Mouse (Mus musculus) embryonic facial prominence, embryonic 11.5 days (tissue): ENCODE measurements around the gene Wdr27. TPM values are rescaled to one million over a fixed set of nuclear protein-coding genes. Genes with fewer than 3 reads are reported as not detected.
"Not testable (repeated sequence)": the region's sequence is repeated elsewhere in the genome, so short reads cannot be mapped to it uniquely, and the experiment has no call there.

Experiments
- ATAC-seq: fragments of 200-750 bp; cut with Nextera tagmentation; replicated peaks from 2 replicates; pipeline ENCODE4 v1.8.0; 2017; ENCODE audit warnings: low read depth; ENCODE audit not compliant: insufficient number of reproducible peaks, low FRiP score, low TSS enrichment
- DNase-seq: peaks from one replicate; pipeline ENCODE4 v3.0.0-alpha.2; 2015; ENCODE audit warnings: low spot score
- H3K27ac ChIP-seq: fragments of 300-500 bp; sonication (generic); replicated peaks from 2 replicates; pipeline ENCODE4 v1.5.1; 2014; ENCODE audit warnings: mild to moderate bottlenecking, low read depth, low read length, control low read depth
- H3K27me3 ChIP-seq: fragments of 300-500 bp; sonication (generic); 2 replicates; pipeline ENCODE4 v1.6.1; 2014; ENCODE audit warnings: mild to moderate bottlenecking, low read length, moderate library complexity, mixed read lengths; ENCODE audit not compliant: control insufficient read depth, insufficient read depth
- H3K36me3 ChIP-seq: fragments of 300-500 bp; sonication (generic); replicated peaks from 2 replicates; pipeline ENCODE4 v1.6.1; 2014; ENCODE audit warnings: low read depth, mild to moderate bottlenecking, low read length, moderate library complexity, mixed read lengths; ENCODE audit not compliant: control insufficient read depth, insufficient read depth
- H3K4me1 ChIP-seq: fragments of 300-500 bp; sonication (generic); 2 replicates; pipeline ENCODE4 v1.6.1; 2014; ENCODE audit warnings: low read length, mixed read lengths; ENCODE audit not compliant: control insufficient read depth, insufficient read depth
- H3K4me2 ChIP-seq: fragments of 300-500 bp; sonication (generic); 2 replicates; pipeline ENCODE4 v1.6.1; 2014; ENCODE audit warnings: low read depth, mild to moderate bottlenecking, control low read depth, low read length, moderate library complexity
- H3K4me3 ChIP-seq: fragments of 300-500 bp; sonication (generic); 2 replicates; pipeline ENCODE4 v1.5.1; 2014; ENCODE audit warnings: low read depth, low read length, control low read depth
- H3K9ac ChIP-seq: fragments of 300-500 bp; sonication (generic); replicated peaks from 2 replicates; pipeline ENCODE4 v1.6.1; 2014; ENCODE audit warnings: mild to moderate bottlenecking, control low read depth, low read length
- H3K9me3 ChIP-seq: fragments of 300-500 bp; sonication (generic); replicated peaks from 2 replicates; pipeline ENCODE4 v1.6.1; 2016; ENCODE audit warnings: mild to moderate bottlenecking, low read length, inconsistent platforms, mixed read lengths; ENCODE audit not compliant: control insufficient read depth
- WGBS: fragments of 180-500 bp; shearing (Covaris S2); extraction: QIAGEN DNeasy Blood & Tissue Kit; methylation state at CpG from one replicate; pipeline ENCODE4 v1.1.7; 2014; 5-methylcytosine and 5-hydroxymethylcytosine counted together
- polyA plus RNA-seq: library from polyadenylated mRNA; unstranded; fragments of >200 nt; fragmentation: Nextera tagmentation; extraction: Ambion mirVana; gene quantifications from 2 replicates; pipeline ENCODE4 v1.2.1, GENCODE M21; 2014

Gene Wdr27
- polyA plus RNA-seq, 1 experiment from 2014 or later = 4.6 TPM

DNA sequence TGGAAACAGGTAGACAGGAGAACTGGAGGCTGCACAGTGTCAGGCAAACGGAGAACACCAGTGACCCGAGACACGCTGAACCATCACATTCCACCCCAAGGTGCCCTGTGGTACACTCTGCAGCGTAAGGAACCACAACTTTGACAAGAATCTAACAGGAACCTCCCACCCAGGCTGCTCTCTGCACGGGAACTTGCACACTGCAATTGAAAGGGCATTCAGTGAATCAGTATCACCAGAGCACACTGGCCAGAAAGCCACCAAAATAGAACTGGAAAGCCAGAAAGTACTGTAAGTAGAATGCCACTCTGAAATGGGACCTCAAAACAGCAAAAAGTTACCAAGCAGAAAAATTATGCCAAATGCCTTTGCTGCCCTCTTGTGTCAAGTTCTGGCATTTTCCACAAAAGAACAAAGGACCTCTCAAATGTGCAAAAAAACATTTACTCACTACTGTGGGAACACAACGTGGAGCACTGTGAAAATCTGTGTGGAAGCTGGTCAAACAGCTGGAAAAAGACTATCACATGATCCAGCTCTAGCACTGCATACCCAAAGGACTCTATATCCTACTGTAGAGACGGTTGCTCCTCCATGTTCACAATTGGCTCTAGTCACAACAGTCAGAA, 38.2 kb downstream of the Wdr27 start:
- Histone ChIP-seq H3K36me3 (no peaks in the 10 kb centered on the region), H3K4me3 (no peak overlapping the region), H3K9ac (peak overlapping the region; percentile 47), H3K27me3 (no peaks in the 10 kb centered on the region), H3K4me2 (no peak overlapping the region), H3K9me3 (no peaks in the 10 kb centered on the region), H3K27ac (no peak overlapping the region), H3K4me1 (no peaks in the 10 kb centered on the region)
- DNase-seq (peak; percentile 89), ATAC-seq (peak; percentile 48; the same call in 1 of the 2 replicates)
- WGBS = 55% methylated on average over 7 of the region's 7 CpGs

DNA sequence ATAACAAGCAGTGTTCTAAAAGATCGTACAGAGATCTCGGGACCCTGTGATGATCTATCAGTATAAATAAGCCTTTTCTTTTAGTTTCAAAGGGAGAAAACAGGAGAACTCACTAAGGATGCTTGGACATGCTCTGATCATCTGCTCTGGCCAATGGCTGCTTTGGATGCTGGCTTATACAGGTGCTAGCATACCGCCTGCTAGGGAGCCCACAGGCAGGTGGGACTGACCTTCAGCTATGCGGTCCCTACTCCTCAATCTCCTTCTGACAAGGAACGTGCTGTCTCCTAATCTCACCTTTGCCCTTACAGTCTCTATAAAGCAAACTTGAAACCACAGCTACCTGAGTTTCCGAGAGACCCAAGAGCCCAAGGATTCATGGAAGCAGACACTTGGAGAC, 38.8 kb downstream of the Wdr27 start:
- 82% methylated on average over 6 of the region's 6 CpGs for WGBS
- no peak for ATAC-seq

GRCm38 (mm10) chr17:14903212-14903611, 39.7 kb downstream of the Wdr27 start:
- no peaks in the 10 kb centered on the region for H3K27me3 ChIP-seq
- no peak overlapping the region for H3K4me3 ChIP-seq
- no peak overlapping the region for H3K4me2 ChIP-seq
- no peaks in the 10 kb centered on the region for H3K36me3 ChIP-seq
- DNase-seq (no peak), ATAC-seq (no peak)
- H3K27ac ChIP-seq = no peak overlapping the region
- no peak overlapping the region for H3K9ac ChIP-seq
- no peaks in the 10 kb centered on the region for H3K9me3 ChIP-seq
- H3K4me1 ChIP-seq = no peaks in the 10 kb centered on the region
- WGBS = 85% methylated on average over 3 of the region's 3 CpGs

More for the DNA sequence above, 38.8 kb downstream of the Wdr27 start:
- Histone ChIP-seq H3K4me1 (no peaks in the 10 kb centered on the region), H3K36me3 (no peaks in the 10 kb centered on the region), H3K4me3 (no peak overlapping the region), H3K9ac (no peak overlapping the region), H3K4me2 (no peak overlapping the region), H3K27ac (no peak overlapping the region), H3K27me3 (no peaks in the 10 kb centered on the region), H3K9me3 (no peaks in the 10 kb centered on the region)
- DNase-seq = no peak

DNA sequence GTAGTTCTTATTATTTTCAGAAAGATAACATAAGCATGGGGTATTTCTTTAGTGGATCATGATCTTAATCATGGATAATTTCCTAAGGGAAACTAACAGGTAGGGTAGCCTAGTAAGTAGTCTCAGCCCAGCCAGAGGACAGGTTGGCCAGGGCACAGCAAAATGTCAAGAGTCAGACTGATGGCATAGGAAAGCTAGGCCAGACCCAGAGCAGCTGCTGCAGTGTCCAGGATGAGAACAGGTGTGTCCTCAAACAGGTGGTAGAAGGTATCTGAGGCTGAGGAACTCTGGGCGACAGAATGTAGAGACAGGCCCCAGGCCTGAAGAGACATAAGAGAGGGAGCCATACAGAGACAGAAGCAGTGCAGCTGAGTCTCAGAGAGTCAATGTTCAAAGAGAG, 44.0 kb downstream of the Wdr27 start:
- ATAC-seq (no peak), DNase-seq (no peak)
- H3K4me1 ChIP-seq = no peaks in the 10 kb centered on the region
- WGBS = 73% methylated on average over 1 of the region's 1 CpGs
- H3K4me2 ChIP-seq = no peak overlapping the region
- H3K4me3 ChIP-seq = no peak overlapping the region
- no peak overlapping the region for H3K9ac ChIP-seq
- no peaks in the 10 kb centered on the region for H3K27me3 ChIP-seq
- H3K36me3 ChIP-seq = no peaks in the 10 kb centered on the region
- H3K27ac ChIP-seq = no peak overlapping the region
- H3K9me3 ChIP-seq = no peaks in the 10 kb centered on the region

- not testable (repeated sequence) for H3K36me3 ChIP-seq, H3K27ac ChIP-seq, H3K9me3 ChIP-seq, H3K4me3 ChIP-seq, DNase-seq, H3K9ac ChIP-seq, ATAC-seq, H3K4me1 ChIP-seq, H3K27me3 ChIP-seq, H3K4me2 ChIP-seq
Measured at GRCm38 (mm10) chr17:14895058-14895457, 47.9 kb downstream of the Wdr27 start.

- Histone ChIP-seq H3K9me3 (no peaks in the 10 kb centered on the region), H3K36me3 (no peaks in the 10 kb centered on the region), H3K9ac (no peak overlapping the region), H3K4me2 (no peak overlapping the region), H3K27ac (no peak overlapping the region), H3K4me1 (no peaks in the 10 kb centered on the region), H3K4me3 (no peak overlapping the region), H3K27me3 (no peaks in the 10 kb centered on the region)
- ATAC-seq = no peak
- DNase-seq = no peak
- 67% methylated on average over 2 of the region's 2 CpGs for WGBS
Measured at GRCm38 (mm10) chr17:14886933-14887332, 56.0 kb downstream of the Wdr27 start.

DNA sequence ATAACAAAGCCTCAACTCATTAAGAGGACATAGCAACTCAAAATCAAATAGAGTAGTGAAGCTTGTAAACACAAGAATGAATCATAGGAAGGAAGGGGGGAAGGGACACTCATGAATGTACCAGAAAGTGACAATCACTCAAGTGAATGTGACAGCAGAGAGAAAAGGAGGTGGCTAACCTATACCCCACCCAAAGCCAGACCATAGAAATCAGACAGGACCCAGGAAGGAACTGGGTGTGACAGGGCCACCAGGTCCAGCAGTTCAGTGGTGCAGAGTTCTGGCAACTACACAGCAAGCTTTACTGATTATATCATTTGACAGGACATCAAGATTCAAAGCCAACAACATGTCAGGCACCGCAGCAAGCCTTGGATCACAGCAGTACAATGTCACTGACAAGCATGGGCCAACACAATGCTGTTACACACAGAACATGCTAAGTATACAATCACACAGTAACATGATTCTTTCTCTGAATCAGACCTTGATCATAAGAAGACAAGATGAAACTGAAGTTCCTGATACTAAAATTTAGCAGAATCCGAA, 68.2 kb downstream of the Wdr27 start:
- Histone ChIP-seq H3K4me3 (no peak overlapping the region), H3K9me3 (no peaks in the 10 kb centered on the region), H3K27me3 (no peaks in the 10 kb centered on the region), H3K4me2 (no peak overlapping the region), H3K27ac (no peak overlapping the region), H3K4me1 (no peaks in the 10 kb centered on the region), H3K36me3 (no peaks in the 10 kb centered on the region), H3K9ac (no peak overlapping the region)
- 83% methylated on average over 2 of the region's 2 CpGs for WGBS
- no peak for ATAC-seq
- no peak for DNase-seq

DNA sequence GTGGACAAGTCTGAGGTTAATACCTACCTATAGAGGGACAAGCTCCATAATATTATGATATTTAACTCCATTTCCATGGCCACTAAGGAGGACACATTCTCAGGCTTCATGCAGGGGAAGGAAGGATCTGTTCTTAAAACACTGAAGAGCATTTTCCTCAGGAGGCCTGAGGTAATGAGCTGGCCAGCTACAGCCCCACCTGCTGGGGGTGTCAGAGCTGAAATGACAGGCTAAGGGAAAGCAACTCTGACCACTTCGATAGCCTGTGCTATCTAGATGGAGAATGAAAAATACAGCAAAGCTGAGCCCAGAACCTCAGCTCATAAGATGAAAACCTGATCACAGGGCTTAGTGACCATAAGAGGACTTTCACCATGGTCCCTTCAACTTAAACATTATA, 82.7 kb downstream of the Wdr27 start:
- no peaks in the 10 kb centered on the region for H3K36me3 ChIP-seq
- no peak overlapping the region for H3K4me2 ChIP-seq
- 63% methylated on average over 1 of the region's 1 CpGs for WGBS
- no peaks in the 10 kb centered on the region for H3K9me3 ChIP-seq
- no peak for ATAC-seq
- H3K9ac ChIP-seq = no peak overlapping the region
- no peak for DNase-seq
- H3K27me3 ChIP-seq = no peaks in the 10 kb centered on the region
- no peak overlapping the region for H3K4me3 ChIP-seq
- H3K27ac ChIP-seq = no peak overlapping the region
- no peaks in the 10 kb centered on the region for H3K4me1 ChIP-seq
